Mouse (Mus musculus): ENCODE measurements at regions not wholly inside any gene's neighbourhood (a gene's known extent, or its start where the extent isn't known, plus 50 kb on each side); places are given as distances from the start of the nearest gene placed in this dataset.

GRCm38 (mm10) chr12:20230141-20230892 lies 276.0 kb downstream of the Gm21863 start:
- H3K4me3 ChIP-seq (ENCODE audit: control insufficient read depth in 1 of 2, insufficient read depth in 1 of 2, low read depth in 1 of 2, low read length in 2 of 2) = no peak overlapping the region
- H3K9ac ChIP-seq (ENCODE audit: low read length) = no peak overlapping the region
- H3K4me2 ChIP-seq (ENCODE audit: low read length) = no peak overlapping the region
- H3K27me3 ChIP-seq (ENCODE audit: control insufficient read depth, insufficient read depth, low read length) = peaks cover 8% of the 10 kb centered on the region; the same call in 1 of the 2 replicates
- H3K4me1 ChIP-seq (ENCODE audit: control insufficient read depth in 2 of 2, insufficient read depth in 2 of 2, low read length in 2 of 2) = no peaks in the 10 kb centered on the region
- peaks cover 78% of the 10 kb centered on the region for H3K9me3 ChIP-seq (ENCODE audit: control insufficient read depth, low read length)
- WGBS = 63% methylated on average over 27 of the region's 27 CpGs
- H3K36me3 ChIP-seq (ENCODE audit: control insufficient read depth, insufficient read depth, low read length) = no peaks in the 10 kb centered on the region
- no peak overlapping the region for H3K27ac ChIP-seq (replicated peaks in 1 of 2; ENCODE audit: control insufficient read depth in 1 of 2, insufficient read depth in 1 of 2, low read depth in 2 of 2, low read length in 2 of 2)
- ATAC-seq (ENCODE audit: insufficient number of reproducible peaks, insufficient read depth, low FRiP score, low read depth) = no peak

GRCm38 (mm10) chr12:20230893-20231235 lies 276.6 kb downstream of the Gm21863 start:
- peaks cover 78% of the 10 kb centered on the region for H3K9me3 ChIP-seq (ENCODE audit: control insufficient read depth, low read length)
- H3K9ac ChIP-seq (ENCODE audit: low read length) = no peak overlapping the region
- H3K27ac ChIP-seq (replicated peaks in 1 of 2; ENCODE audit: control insufficient read depth in 1 of 2, insufficient read depth in 1 of 2, low read depth in 2 of 2, low read length in 2 of 2) = no peak overlapping the region
- peaks cover 8% of the 10 kb centered on the region; the same call in 1 of the 2 replicates for H3K27me3 ChIP-seq (ENCODE audit: control insufficient read depth, insufficient read depth, low read length)
- no peak overlapping the region for H3K4me3 ChIP-seq (ENCODE audit: control insufficient read depth in 1 of 2, insufficient read depth in 1 of 2, low read depth in 1 of 2, low read length in 2 of 2)
- H3K4me2 ChIP-seq (ENCODE audit: low read length) = no peak overlapping the region
- WGBS = 71% methylated on average over 8 of the region's 8 CpGs
- H3K4me1 ChIP-seq (ENCODE audit: control insufficient read depth in 2 of 2, insufficient read depth in 2 of 2, low read length in 2 of 2) = no peaks in the 10 kb centered on the region
- H3K36me3 ChIP-seq (ENCODE audit: control insufficient read depth, insufficient read depth, low read length) = no peaks in the 10 kb centered on the region
- no peak for ATAC-seq (ENCODE audit: insufficient number of reproducible peaks, insufficient read depth, low FRiP score, low read depth)

DNA sequence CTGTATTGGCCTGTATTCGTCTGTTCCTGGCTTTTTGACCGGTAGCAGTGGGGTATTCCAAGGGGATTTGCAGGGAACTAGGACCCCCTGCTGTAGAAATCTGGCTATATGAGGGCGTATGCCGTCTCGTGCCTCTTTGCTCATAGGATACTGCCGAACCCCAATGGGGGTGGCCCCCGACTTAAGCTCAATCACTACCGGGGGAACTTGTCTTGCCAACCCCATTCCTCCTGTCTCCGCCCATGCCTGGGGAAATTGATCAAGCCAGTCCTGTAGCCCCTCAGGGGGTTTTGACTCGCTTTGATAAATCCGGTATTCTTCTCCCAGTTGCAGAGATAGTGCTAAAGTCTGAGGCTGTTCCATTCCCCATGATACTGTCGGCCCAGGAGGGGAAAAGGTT lies 277.2 kb downstream of the Gm21863 start:
- Histone ChIP-seq H3K9me3 (ENCODE audit: control insufficient read depth, low read length) (peaks cover 77% of the 10 kb centered on the region), H3K4me2 (ENCODE audit: low read length) (no peak overlapping the region), H3K27ac (replicated peaks in 1 of 2; ENCODE audit: control insufficient read depth in 1 of 2, insufficient read depth in 1 of 2, low read depth in 2 of 2, low read length in 2 of 2) (no peak overlapping the region), H3K9ac (ENCODE audit: low read length) (no peak overlapping the region), H3K4me1 (ENCODE audit: control insufficient read depth in 2 of 2, insufficient read depth in 2 of 2, low read length in 2 of 2) (no peaks in the 10 kb centered on the region), H3K36me3 (ENCODE audit: control insufficient read depth, insufficient read depth, low read length) (no peaks in the 10 kb centered on the region), H3K27me3 (ENCODE audit: control insufficient read depth, insufficient read depth, low read length) (peaks cover 8% of the 10 kb centered on the region; the same call in 1 of the 2 replicates), H3K4me3 (ENCODE audit: control insufficient read depth in 1 of 2, insufficient read depth in 1 of 2, low read depth in 1 of 2, low read length in 2 of 2) (no peak overlapping the region)
- WGBS = 69% methylated on average over 12 of the region's 12 CpGs
- ATAC-seq (ENCODE audit: insufficient number of reproducible peaks, insufficient read depth, low FRiP score, low read depth) = 0 out of 2 replicates have a peak, but pooled peaks have one; percentile 5

GRCm38 (mm10) chr12:20231986-20232541 lies 277.8 kb downstream of the Gm21863 start:
- 62% methylated on average over 14 of the region's 14 CpGs for WGBS
- H3K27me3 ChIP-seq (ENCODE audit: control insufficient read depth, insufficient read depth, low read length) = peaks cover 8% of the 10 kb centered on the region; the same call in 1 of the 2 replicates
- H3K4me1 ChIP-seq (ENCODE audit: control insufficient read depth in 2 of 2, insufficient read depth in 2 of 2, low read length in 2 of 2) = no peaks in the 10 kb centered on the region
- no peak for ATAC-seq (ENCODE audit: insufficient number of reproducible peaks, insufficient read depth, low FRiP score, low read depth)
- H3K27ac ChIP-seq (replicated peaks in 1 of 2; ENCODE audit: control insufficient read depth in 1 of 2, insufficient read depth in 1 of 2, low read depth in 2 of 2, low read length in 2 of 2) = no peak overlapping the region
- peaks cover 72% of the 10 kb centered on the region for H3K9me3 ChIP-seq (ENCODE audit: control insufficient read depth, low read length)
- no peak overlapping the region for H3K4me3 ChIP-seq (ENCODE audit: control insufficient read depth in 1 of 2, insufficient read depth in 1 of 2, low read depth in 1 of 2, low read length in 2 of 2)
- no peak overlapping the region for H3K4me2 ChIP-seq (ENCODE audit: low read length)
- H3K9ac ChIP-seq (ENCODE audit: low read length) = no peak overlapping the region
- no peaks in the 10 kb centered on the region for H3K36me3 ChIP-seq (ENCODE audit: control insufficient read depth, insufficient read depth, low read length)

- Histone ChIP-seq H3K9me3 (ENCODE audit: control insufficient read depth, low read length) (peaks cover 63% of the 10 kb centered on the region), H3K27me3 (ENCODE audit: control insufficient read depth, insufficient read depth, low read length) (peaks cover 8% of the 10 kb centered on the region; the same call in 1 of the 2 replicates), H3K9ac (ENCODE audit: low read length) (no peak overlapping the region), H3K27ac (replicated peaks in 1 of 2; ENCODE audit: control insufficient read depth in 1 of 2, insufficient read depth in 1 of 2, low read depth in 2 of 2, low read length in 2 of 2) (no peak overlapping the region), H3K4me2 (ENCODE audit: low read length) (0 out of 2 replicates have a peak overlapping the region, but pooled peaks have one; percentile 6), H3K4me1 (ENCODE audit: control insufficient read depth in 2 of 2, insufficient read depth in 2 of 2, low read length in 2 of 2) (no peaks in the 10 kb centered on the region), H3K36me3 (ENCODE audit: control insufficient read depth, insufficient read depth, low read length) (no peaks in the 10 kb centered on the region), H3K4me3 (ENCODE audit: control insufficient read depth in 1 of 2, insufficient read depth in 1 of 2, low read depth in 1 of 2, low read length in 2 of 2) (peak overlapping the region in 1 of 2 experiments; percentile 8; a peak in 1 of 4 replicates)
- ATAC-seq (ENCODE audit: insufficient number of reproducible peaks, insufficient read depth, low FRiP score, low read depth) = peak; percentile 54
- 65% methylated on average over 32 of the region's 32 CpGs for WGBS
Measured at GRCm38 (mm10) chr12:20232746-20233453, 278.6 kb downstream of the Gm21863 start.

DNA sequence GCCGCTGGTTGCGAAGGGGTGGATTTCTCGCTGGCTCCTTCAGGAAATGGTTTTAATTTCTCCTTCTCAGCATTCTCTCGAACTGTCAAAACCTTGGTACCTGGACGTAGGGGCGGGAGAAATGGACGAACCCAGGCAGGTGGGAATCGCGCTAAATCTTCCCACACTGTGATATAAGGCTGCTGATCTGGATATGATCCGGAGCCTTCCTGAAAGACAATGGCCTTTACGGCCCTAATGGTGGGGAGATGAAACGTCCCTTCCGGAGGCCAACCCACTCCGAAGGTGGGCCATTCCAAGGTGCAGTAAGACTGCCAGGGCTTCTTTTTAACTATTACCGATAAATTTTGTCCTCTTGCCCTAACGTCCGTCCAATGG lies 279.1 kb downstream of the Gm21863 start:
- no peak overlapping the region for H3K27ac ChIP-seq (replicated peaks in 1 of 2; ENCODE audit: control insufficient read depth in 1 of 2, insufficient read depth in 1 of 2, low read depth in 2 of 2, low read length in 2 of 2)
- H3K4me1 ChIP-seq (ENCODE audit: control insufficient read depth in 2 of 2, insufficient read depth in 2 of 2, low read length in 2 of 2) = no peaks in the 10 kb centered on the region
- H3K4me3 ChIP-seq (ENCODE audit: control insufficient read depth in 1 of 2, insufficient read depth in 1 of 2, low read depth in 1 of 2, low read length in 2 of 2) = peak overlapping the region in 1 of 2 experiments; percentile 8; a peak in 1 of 4 replicates
- WGBS = 61% methylated on average over 17 of the region's 17 CpGs
- H3K9me3 ChIP-seq (ENCODE audit: control insufficient read depth, low read length) = peaks cover 58% of the 10 kb centered on the region
- H3K36me3 ChIP-seq (ENCODE audit: control insufficient read depth, insufficient read depth, low read length) = no peaks in the 10 kb centered on the region
- peak; percentile 19; the same call in 1 of the 2 replicates for ATAC-seq (ENCODE audit: insufficient number of reproducible peaks, insufficient read depth, low FRiP score, low read depth)
- no peak overlapping the region for H3K9ac ChIP-seq (ENCODE audit: low read length)
- H3K27me3 ChIP-seq (ENCODE audit: control insufficient read depth, insufficient read depth, low read length) = peaks cover 8% of the 10 kb centered on the region; the same call in 1 of the 2 replicates
- H3K4me2 ChIP-seq (ENCODE audit: low read length) = 0 out of 2 replicates have a peak overlapping the region, but pooled peaks have one; percentile 6

DNA sequence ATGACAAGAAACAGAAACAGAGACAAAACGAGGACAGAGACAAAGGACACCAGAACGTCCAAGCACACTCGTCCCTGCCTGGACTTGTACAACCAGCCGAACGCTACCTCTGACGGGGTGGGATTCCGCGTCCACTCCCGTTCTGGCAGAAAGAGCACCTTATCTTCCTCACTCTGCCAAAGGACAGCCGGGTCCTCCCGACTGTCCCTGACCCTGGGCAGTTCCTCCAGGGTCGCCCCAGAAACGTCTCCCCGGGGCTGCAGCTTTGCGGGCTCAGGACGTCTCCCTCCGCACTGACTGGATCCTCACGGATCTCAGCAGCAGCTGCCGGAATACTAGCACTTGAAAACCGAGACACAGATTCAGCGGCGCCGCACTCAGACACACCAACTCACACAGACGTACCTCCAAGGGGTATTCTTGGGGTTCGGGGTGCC lies 279.6 kb downstream of the Gm21863 start:
- Histone ChIP-seq H3K4me2 (ENCODE audit: low read length) (no peak overlapping the region), H3K27ac (replicated peaks in 1 of 2; ENCODE audit: control insufficient read depth in 1 of 2, insufficient read depth in 1 of 2, low read depth in 2 of 2, low read length in 2 of 2) (no peak overlapping the region), H3K9ac (ENCODE audit: low read length) (no peak overlapping the region), H3K4me3 (ENCODE audit: control insufficient read depth in 1 of 2, insufficient read depth in 1 of 2, low read depth in 1 of 2, low read length in 2 of 2) (0 out of 4 replicates have a peak overlapping the region, but pooled peaks of 1 of the 2 experiments have one; percentile 4), H3K27me3 (ENCODE audit: control insufficient read depth, insufficient read depth, low read length) (peaks cover 8% of the 10 kb centered on the region; the same call in 1 of the 2 replicates), H3K36me3 (ENCODE audit: control insufficient read depth, insufficient read depth, low read length) (no peaks in the 10 kb centered on the region), H3K4me1 (ENCODE audit: control insufficient read depth in 2 of 2, insufficient read depth in 2 of 2, low read length in 2 of 2) (no peaks in the 10 kb centered on the region), H3K9me3 (ENCODE audit: control insufficient read depth, low read length) (peaks cover 54% of the 10 kb centered on the region)
- WGBS = 70% methylated on average over 25 of the region's 25 CpGs
- peak; percentile 57 for ATAC-seq (ENCODE audit: insufficient number of reproducible peaks, insufficient read depth, low FRiP score, low read depth)

Measured in heart, embryonic 14.5 days (tissue).